Mouse (Mus musculus): ENCODE data around the gene Tmem229a. TPM values are rescaled to one million over a fixed set of nuclear protein-coding genes. Genes with fewer than 3 reads are reported as not detected.

Tmem229a gene
- polyA plus RNA-seq (2016; fragmentation: Nextera tagmentation; extraction: Ambion mirVana) = 0.63 and 0.88 TPM in 2 replicates

DNA sequence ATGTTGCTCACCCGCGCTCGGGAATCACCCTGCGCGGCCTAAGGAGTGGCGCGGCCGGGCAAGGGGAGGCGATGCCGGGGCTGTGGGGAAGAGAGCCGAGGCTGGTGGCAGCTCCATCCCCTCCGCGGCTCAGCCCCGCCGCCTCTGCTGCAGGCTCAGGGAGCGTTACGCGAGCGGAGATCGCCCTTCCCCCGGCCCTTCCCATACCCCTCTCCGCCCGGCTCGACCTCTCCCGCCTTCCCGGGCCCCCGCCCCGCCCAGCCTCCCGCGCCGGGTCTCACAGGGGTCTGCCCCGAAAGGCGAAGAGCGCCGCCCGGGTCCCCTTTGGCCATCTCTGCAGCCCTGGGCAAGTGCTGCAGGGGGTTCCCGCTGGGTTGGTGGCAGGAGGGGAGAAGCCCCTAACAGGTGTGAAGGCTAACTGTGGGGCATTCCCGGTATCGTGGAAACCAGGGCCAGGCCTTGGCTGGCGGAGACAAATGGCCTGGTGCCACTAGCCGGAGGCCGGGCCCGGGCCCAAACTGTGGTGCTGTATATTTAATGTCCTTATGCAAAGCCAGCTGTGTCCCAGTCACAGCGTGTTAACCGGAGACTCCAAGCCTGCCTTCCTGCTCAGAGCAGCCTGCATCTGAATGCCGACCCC lies at the start of gene Tmem229a:
Gene Tmem229a (minus strand): TSS at position 352 of the 640 bp plus-strand sequence.
- peaks cover 13% of the 10 kb centered on the region for H3K27me3 ChIP-seq (ENCODE audit: insufficient read depth, poor library complexity, severe bottlenecking)
- H3K4me3 ChIP-seq = peak within 1 kb of the TSS; percentile 72
- H3K9me3 ChIP-seq = no peaks in the 10 kb centered on the region
- no peaks in the 10 kb centered on the region for H3K36me3 ChIP-seq
- peaks cover 21% of the 10 kb centered on the region for H3K4me1 ChIP-seq (replicated peaks)
- peak; percentile 79 for DNase-seq (ENCODE audit: low spot score)
- peak within 1 kb of the TSS; percentile 93 for H3K27ac ChIP-seq
- under 1% methylated on average over 46 of the region's 46 CpGs for WGBS

DNA sequence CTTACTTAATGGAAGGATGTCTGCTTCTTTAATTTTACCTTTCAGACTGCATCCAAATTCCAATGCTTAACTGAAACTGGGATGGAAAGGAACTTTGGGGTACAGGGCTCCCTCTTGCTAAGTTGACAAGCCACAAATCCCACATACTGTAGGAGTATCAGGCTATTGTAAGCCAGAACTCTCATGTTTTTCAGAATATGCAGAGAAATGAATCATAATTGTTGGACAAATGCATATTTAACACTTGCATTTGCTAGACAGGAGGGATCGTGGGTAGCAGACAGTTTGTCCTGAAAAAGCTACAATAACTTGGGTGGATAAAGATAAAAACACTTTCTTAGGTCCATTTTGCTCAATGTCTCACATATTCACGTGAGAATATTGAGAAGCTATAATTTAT lies 37.7 kb upstream of the Tmem229a start:
- WGBS = 65% methylated on average over 2 of the region's 2 CpGs

DNA sequence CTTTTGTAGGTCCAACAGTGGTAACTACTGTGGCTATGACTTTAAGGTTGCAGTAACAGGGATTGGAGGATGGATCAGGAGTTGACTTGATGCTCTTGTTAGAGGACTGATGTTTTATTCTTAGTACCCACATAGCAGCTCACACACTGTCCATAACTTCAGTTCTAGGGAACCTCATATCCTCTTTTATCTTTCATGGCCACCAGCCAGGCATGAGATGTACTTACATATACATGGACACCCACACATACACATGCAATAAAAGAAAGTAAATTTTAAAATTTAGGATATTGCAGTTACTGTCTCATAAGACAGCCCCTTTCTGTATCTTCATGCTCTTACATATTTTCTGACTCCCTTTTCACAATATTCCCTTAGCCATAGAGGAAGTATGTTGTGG lies 33.7 kb upstream of the Tmem229a start:
- Histone ChIP-seq H3K27ac (no peak overlapping the region), H3K27me3 (ENCODE audit: insufficient read depth, poor library complexity, severe bottlenecking) (no peaks in the 10 kb centered on the region), H3K4me3 (no peak overlapping the region), H3K9me3 (no peaks in the 10 kb centered on the region), H3K36me3 (no peaks in the 10 kb centered on the region), H3K4me1 (replicated peaks) (no peaks in the 10 kb centered on the region)
- DNase-seq (ENCODE audit: low spot score) = no peak

More for the DNA sequence above, 37.7 kb upstream of the Tmem229a start:
- H3K4me1 ChIP-seq (replicated peaks) = no peaks in the 10 kb centered on the region
- no peak overlapping the region for H3K27ac ChIP-seq
- H3K27me3 ChIP-seq (ENCODE audit: insufficient read depth, poor library complexity, severe bottlenecking) = no peaks in the 10 kb centered on the region
- no peak overlapping the region for H3K4me3 ChIP-seq
- no peaks in the 10 kb centered on the region for H3K9me3 ChIP-seq
- no peaks in the 10 kb centered on the region for H3K36me3 ChIP-seq
- DNase-seq (ENCODE audit: low spot score) = no peak

DNA sequence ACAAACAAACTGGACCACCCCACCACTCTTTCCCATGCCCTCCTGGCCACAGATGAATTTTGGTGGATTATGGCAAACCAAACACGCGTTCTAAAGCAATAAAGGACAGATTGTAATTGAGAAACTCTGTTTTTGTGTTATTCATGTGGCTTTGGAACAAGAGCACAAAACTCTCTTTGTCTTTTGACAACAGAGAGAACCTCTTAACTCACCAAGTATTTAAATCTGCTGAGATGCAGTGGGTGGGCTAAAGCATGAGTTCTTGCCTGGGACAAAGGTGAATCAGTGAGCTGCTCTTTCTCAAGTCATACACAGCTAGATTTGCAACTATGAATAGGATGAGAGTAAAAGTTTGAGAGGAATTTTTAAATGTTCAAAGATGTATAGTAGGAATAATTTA lies 20.1 kb upstream of the Tmem229a start:
- H3K27me3 ChIP-seq (ENCODE audit: insufficient read depth, poor library complexity, severe bottlenecking) = no peaks in the 10 kb centered on the region
- no peaks in the 10 kb centered on the region for H3K9me3 ChIP-seq
- H3K36me3 ChIP-seq = no peaks in the 10 kb centered on the region
- no peak for DNase-seq (ENCODE audit: low spot score)
- 75% methylated on average over 2 of the region's 2 CpGs for WGBS
- no peaks in the 10 kb centered on the region for H3K4me1 ChIP-seq (replicated peaks)
- H3K27ac ChIP-seq = no peak overlapping the region
- H3K4me3 ChIP-seq = no peak overlapping the region

DNA sequence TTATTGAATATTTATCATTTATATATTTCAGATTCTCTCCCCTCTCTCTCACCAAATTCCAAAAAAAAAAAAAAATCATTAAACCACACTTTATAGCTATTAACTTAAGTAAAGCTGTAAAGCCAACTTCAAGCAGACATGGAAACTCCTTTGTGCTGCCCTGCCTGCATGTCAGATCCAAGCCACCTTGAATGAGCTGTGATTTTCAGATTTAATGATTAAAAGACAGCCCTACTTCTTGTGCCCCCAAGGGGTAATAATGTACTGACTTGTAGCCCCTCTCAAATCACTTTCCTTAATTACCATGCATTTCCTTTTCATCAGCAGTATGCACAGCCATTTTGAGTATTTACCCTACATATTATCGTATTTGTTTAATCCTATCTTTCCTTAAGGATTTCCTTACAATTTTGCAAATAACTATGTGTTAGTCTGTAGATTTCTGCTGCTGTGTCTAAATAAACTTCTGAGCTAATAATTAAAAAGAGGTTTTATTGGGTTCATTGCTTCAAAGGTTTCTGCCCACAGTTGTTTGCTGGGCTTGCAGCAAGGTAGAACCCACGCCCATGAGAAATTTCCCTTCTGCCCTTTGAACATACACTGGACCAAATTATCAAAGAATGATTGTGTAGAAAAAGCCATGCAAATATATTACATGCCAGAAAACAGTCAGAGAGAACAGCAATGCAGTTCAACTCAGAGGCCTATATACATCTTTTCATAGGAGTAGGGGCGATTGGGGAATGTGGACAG lies 12.6 kb upstream of the Tmem229a start:
- DNase-seq (ENCODE audit: low spot score) = no peak
- Histone ChIP-seq H3K4me3 (no peak overlapping the region), H3K36me3 (no peaks in the 10 kb centered on the region), H3K27ac (no peak overlapping the region), H3K9me3 (no peaks in the 10 kb centered on the region), H3K27me3 (ENCODE audit: insufficient read depth, poor library complexity, severe bottlenecking) (no peaks in the 10 kb centered on the region), H3K4me1 (replicated peaks) (no peaks in the 10 kb centered on the region)
- 84% methylated on average over 3 of the region's 3 CpGs for WGBS

DNA sequence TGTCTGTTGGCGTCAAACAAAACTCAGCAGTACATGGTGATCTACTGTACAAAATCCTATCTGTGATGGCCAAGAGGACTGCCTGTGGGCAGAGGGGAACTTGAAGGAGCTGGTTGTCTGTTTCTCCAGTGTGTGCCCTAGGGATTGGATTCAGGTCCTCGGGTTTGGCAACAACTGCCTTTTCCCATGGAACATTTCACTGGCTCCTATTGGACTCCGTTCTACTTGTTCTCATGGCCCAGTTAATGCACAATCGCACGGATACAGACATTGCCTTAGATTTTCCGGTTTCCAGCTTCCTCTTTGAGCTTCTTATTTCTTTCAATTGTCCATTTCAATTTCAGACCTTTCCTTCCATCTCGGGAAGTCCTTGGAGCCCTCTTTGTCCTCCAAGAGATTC lies 11.6 kb upstream of the Tmem229a start:
- Histone ChIP-seq H3K9me3 (no peaks in the 10 kb centered on the region), H3K27ac (no peak overlapping the region), H3K4me1 (replicated peaks) (no peaks in the 10 kb centered on the region), H3K4me3 (no peak overlapping the region), H3K27me3 (ENCODE audit: insufficient read depth, poor library complexity, severe bottlenecking) (no peaks in the 10 kb centered on the region), H3K36me3 (no peaks in the 10 kb centered on the region)
- DNase-seq (ENCODE audit: low spot score) = no peak
- 92% methylated on average over 7 of the region's 7 CpGs for WGBS

DNA sequence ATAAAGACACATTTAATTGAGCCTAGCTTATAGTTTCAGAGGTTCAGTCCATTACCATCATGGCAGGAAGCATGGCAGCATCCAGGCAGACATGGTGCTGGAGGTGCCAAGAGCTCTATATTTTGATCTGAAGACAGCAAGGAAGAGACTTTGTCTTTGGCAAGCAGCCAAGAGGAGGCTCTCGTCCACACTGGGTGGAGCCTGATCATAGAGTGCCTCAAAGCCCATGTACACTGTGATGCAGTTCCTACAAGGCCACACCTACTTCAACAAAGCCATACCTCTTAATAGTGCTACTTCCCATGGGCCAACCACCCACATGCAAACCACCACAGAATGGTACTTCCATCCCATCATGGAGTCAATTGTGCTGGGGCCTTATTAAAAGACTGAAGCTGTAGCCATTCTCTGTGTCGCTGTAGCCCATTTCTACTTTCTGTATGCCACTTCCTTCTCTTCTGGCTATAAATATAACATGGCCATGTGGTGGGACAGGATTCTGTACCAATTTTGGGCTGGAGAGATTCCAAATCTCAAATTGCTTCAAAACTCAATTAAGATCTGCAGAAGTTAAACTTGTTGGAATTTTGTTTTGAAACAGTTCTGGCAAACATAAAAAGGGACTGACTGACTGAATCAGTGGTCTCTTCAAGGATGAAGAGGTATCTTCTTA lies 10.0 kb upstream of the Tmem229a start:
- Histone ChIP-seq H3K4me3 (no peak overlapping the region), H3K27me3 (ENCODE audit: insufficient read depth, poor library complexity, severe bottlenecking) (no peaks in the 10 kb centered on the region), H3K4me1 (replicated peaks) (no peaks in the 10 kb centered on the region), H3K36me3 (no peaks in the 10 kb centered on the region), H3K27ac (no peak overlapping the region), H3K9me3 (no peaks in the 10 kb centered on the region)
- 84% methylated on average over 2 of the region's 2 CpGs for WGBS
- no peak for DNase-seq (ENCODE audit: low spot score)

DNA sequence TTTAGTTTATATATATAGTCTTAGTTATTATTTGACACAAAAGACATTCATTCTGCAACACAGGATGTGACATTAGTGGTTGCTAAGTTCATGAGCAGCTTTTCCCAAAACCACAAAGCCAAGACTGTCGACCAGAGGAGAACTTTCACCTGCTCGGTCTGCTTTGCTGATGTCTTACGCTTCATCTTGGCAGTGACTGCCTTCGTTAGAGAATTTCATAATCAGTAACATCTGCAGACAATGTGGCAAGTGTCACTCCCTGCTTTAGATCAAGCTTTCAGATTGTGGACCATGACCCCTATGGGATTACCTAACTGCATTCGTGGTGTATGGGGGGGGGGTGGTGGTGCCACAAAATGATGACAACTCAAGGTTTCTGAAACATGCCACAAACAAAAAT lies 7.7 kb upstream of the Tmem229a start:
- H3K27me3 ChIP-seq (ENCODE audit: insufficient read depth, poor library complexity, severe bottlenecking) = no peaks in the 10 kb centered on the region
- WGBS = 83% methylated on average over 5 of the region's 5 CpGs
- H3K27ac ChIP-seq = no peak overlapping the region
- H3K9me3 ChIP-seq = no peaks in the 10 kb centered on the region
- no peak overlapping the region for H3K4me3 ChIP-seq
- H3K4me1 ChIP-seq (replicated peaks) = no peaks in the 10 kb centered on the region
- H3K36me3 ChIP-seq = no peaks in the 10 kb centered on the region
- no peak for DNase-seq (ENCODE audit: low spot score)

DNA sequence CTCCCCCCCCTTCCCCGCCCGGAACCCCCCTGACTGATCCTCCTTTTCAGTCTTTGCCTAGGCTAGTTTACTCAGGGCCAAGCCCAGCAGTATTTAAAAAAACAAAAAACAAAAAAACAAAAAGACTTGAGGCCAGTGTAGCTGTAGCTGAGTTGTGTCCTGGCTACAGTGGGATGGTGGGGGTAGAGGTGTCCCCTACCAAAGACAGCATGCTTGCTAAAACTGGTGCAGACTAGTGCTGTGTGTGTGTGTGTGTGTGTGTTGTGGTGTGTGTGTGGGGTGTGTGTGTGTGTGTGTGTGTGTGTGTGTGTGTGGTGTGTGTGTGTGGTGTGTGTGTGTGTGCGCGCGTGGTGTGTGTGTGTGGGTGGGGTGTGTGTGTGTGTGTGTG lies 483 bp upstream of the Tmem229a start:
- Histone ChIP-seq H3K4me3 (peak overlapping the region; percentile 72), H3K4me1 (replicated peaks) (peaks cover 21% of the 10 kb centered on the region), H3K9me3 (no peaks in the 10 kb centered on the region), H3K36me3 (no peaks in the 10 kb centered on the region), H3K27ac (peak overlapping the region; percentile 93), H3K27me3 (ENCODE audit: insufficient read depth, poor library complexity, severe bottlenecking) (peaks cover 13% of the 10 kb centered on the region)
- WGBS = 8% methylated on average over 5 of the region's 5 CpGs
- no peak for DNase-seq (ENCODE audit: low spot score)

DNA sequence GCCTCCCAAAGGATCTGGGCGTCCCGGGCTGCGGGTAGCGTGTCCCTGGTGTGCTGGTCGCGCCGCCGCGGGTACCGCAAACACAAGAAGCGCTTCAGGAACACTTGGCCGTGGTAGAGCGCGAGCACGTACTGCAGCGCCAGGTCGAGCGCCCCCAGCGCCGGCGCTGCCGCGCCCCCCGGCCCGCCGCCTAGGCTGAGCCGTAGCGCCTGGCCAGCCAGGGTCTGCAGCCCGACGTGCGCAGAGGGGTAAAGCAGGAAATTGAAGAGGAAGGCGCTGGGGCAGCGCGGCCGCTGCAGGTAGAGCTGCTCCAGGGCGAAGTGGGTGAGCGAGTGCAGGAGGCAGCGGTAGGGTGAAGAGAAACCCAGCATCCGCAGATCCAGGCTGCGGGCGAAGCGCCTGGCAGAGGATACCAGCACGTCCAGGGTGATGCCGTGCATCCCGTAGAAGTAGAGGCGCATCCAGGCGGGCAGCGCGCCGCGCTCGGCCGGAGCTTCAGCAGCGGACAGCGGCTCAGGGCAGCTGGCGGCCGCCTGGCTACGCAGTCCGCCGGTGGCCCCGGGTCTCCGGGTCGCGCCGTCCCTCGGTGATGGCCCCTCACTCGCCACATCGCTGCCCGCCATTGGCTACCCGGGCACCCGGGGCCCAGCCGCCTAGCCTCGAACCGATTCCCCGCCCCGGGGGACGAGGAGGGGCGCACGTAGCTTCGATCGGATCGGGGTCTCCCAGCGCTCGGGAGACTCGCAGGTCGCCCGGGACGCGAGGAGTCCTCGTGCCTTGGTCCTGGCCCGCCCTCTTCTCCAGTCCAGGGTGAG lies 759 bp downstream of the Tmem229a start:
- Histone ChIP-seq H3K4me3 (peak overlapping the region; percentile 72), H3K27ac (peak overlapping the region; percentile 93), H3K27me3 (ENCODE audit: insufficient read depth, poor library complexity, severe bottlenecking) (peaks cover 13% of the 10 kb centered on the region), H3K4me1 (replicated peaks) (peaks cover 21% of the 10 kb centered on the region), H3K9me3 (no peaks in the 10 kb centered on the region), H3K36me3 (no peaks in the 10 kb centered on the region)
- DNase-seq (ENCODE audit: low spot score) = peak; percentile 75
- WGBS = under 1% methylated on average over 91 of the region's 91 CpGs

DNA sequence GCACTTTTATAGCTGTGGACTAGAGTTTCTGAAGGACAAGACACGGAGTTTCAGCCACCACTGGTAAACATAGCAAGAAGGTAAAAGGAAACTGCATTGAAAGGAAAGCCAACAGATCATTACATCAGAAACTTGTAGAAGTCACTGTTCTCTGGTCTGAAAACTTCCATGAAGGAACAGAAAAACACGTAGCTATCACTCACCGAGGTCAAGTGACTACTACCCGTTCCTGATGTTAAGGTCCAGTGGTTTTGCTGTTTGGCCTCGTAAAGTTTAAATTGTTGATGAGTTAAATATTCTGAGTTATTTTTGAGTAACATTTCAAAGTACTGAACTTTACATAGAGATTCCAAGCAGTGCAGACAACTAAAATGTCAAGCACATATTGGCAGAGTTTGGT lies 2.0 kb downstream of the Tmem229a start:
- Histone ChIP-seq H3K4me1 (replicated peaks) (peaks cover 21% of the 10 kb centered on the region), H3K27me3 (ENCODE audit: insufficient read depth, poor library complexity, severe bottlenecking) (peaks cover 13% of the 10 kb centered on the region), H3K36me3 (no peaks in the 10 kb centered on the region), H3K27ac (no peak overlapping the region), H3K9me3 (no peaks in the 10 kb centered on the region), H3K4me3 (no peak overlapping the region)
- 81% methylated on average over 5 of the region's 5 CpGs for WGBS
- no peak for DNase-seq (ENCODE audit: low spot score)

DNA sequence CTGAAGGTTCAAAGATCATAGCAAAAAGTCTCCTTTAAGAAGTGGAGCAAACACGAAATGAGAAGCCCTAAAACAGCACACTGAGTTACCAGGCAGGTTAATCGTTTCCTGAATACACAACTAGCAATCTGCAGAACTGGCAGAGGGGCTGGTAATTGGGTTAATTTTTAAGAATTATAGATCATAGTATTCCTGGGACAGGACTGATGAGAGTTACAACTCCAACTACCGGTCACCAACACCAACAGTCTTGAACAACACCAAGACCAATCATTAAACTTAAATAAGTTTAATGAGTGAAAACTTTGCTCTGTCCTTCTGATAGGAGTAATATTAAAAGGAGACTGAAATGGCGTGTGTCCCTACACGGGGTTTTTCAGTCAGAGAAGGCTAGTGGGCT lies 3.8 kb downstream of the Tmem229a start:
- H3K4me3 ChIP-seq = no peak overlapping the region
- 86% methylated on average over 5 of the region's 5 CpGs for WGBS
- H3K9me3 ChIP-seq = no peaks in the 10 kb centered on the region
- H3K27ac ChIP-seq = no peak overlapping the region
- peaks cover 21% of the 10 kb centered on the region for H3K4me1 ChIP-seq (replicated peaks)
- peaks cover 13% of the 10 kb centered on the region for H3K27me3 ChIP-seq (ENCODE audit: insufficient read depth, poor library complexity, severe bottlenecking)
- no peaks in the 10 kb centered on the region for H3K36me3 ChIP-seq
- no peak for DNase-seq (ENCODE audit: low spot score)

All from hindbrain, embryonic 10.5 days (tissue).